Mouse (Mus musculus) urinary bladder, postnatal 36 days (tissue): Measurements from ENCODE around the gene Zfp266.

ENCODE experiments used
- DNase-seq, 2 experiments: peaks; one replicate each; pipeline ENCODE4 v3.0.0; 2022; ENCODE audit warnings: low spot score in 2 of 2, mixed read lengths in 1 of 2

The Zfp266 gene

GRCm38 (mm10) chr9:20492527-20493233 is 28.5 kb downstream of the Zfp266 start, which contains the start of gene Zfp426:
Zfp426 (minus strand) TSS chr9:20492746.
- peak; percentile 81 to 83 for DNase-seq

GRCm38 (mm10) chr9:20491858-20492526 is 29.2 kb downstream of the Zfp266 start:
- no peak for DNase-seq

GRCm38 (mm10) chr9:20489536-20489935 is 31.7 kb downstream of the Zfp266 start:
- no peak for DNase-seq

GRCm38 (mm10) chr9:20479396-20479795 is 41.8 kb downstream of the Zfp266 start:
- DNase-seq, result no peak

- DNase-seq, result no peak
Measured at GRCm38 (mm10) chr9:20476632-20477031, 44.6 kb downstream of the Zfp266 start.

- peak; percentile 32 to 39 for DNase-seq
Measured at GRCm38 (mm10) chr9:20466761-20467442, 54.3 kb downstream of the Zfp266 start.

- peak; percentile 68 to 81 for DNase-seq
Measured at GRCm38 (mm10) chr9:20459377-20460317, 61.6 kb downstream of the Zfp266 start, which contains the start of gene Zfp26. Zfp26 (minus strand) TSS chr9:20460162.

- no peak for DNase-seq
Measured at GRCm38 (mm10) chr9:20453647-20454046, 67.6 kb downstream of the Zfp266 start.

GRCm38 (mm10) chr9:20451493-20451892 is 69.7 kb downstream of the Zfp266 start:
- DNase-seq, result no peak
